Mouse (Mus musculus) heart, postnatal 25 days (tissue): ENCODE results near the gene Rbm20. TPM values are rescaled to one million over a fixed set of nuclear protein-coding genes. Genes with fewer than 3 reads are reported as not detected.
A peak's percentile ranks its signal among the peaks of the same experiment; 100 is the strongest.
"Not testable (repeated sequence)": the region's sequence is repeated elsewhere in the genome, so short reads cannot be mapped to it uniquely, and the experiment has no call there.

Source experiments
- DNase-seq: peaks from one replicate; pipeline ENCODE4 v3.0.0; 2022; ENCODE audit warnings: low spot score
- intact Hi-C: fragments of 180-260 bp; cut with DNase I; formaldehyde crosslinking; loops from one replicate; pipeline ENCODE4 v1.15.1; 2025
- total RNA-seq, 2 experiments: library from RNA; stranded (reverse); gene quantifications; 2 replicates each; pipeline ENCODE4 v1.2.3; 2021

The Rbm20 gene
- total RNA-seq, 2 experiments from 2014 or later, result 203 to 227 TPM

DNA sequence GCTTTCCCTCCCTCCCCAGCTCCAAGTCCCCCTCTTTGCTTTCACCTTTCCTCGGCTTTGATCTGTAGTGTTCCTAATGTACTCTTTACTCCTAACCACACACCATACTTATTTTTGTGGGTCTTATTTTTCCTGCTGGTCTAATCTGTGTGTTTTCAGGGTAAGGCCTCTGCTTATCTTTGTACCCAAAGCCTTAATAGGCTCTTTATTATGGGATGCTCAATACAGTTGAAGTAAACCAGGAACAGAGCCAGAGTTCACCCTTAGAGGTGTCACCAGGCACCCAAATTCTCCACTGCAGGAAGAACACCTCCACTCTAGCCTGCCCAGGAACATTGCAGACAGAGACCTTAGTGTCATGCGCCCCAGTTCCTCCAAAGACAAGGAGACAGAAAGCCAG is 214.5 kb downstream of the Rbm20 start:
- intact Hi-C loops, result no loop called here
- DNase-seq, result no peak

DNA sequence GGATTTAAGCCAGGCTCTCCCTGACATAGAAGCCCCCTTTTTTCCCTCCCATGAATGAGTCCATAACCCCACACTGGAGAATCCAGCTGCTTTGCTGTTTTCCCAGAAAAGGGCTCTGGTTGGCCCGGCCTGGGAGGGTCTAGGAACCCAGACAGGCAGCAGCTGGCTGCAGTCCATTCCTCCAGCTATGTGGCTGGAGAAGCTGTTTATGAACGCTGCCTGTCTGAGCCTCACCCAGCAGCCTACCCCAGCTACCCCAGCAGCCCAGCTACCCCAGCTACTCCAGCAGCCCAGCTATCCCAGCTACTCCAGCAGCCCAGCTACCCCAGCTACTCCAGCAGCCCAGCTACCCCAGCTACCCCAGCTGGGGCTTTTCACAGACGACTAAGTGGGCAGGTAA is 215.0 kb downstream of the Rbm20 start, which contains the start of gene Pdcd4:
TSS of gene Pdcd4 (plus strand) at position 171 of the 400 bp plus-strand sequence.
- DNase-seq, result no peak
- intact Hi-C loops, result no loop called here

- no peak for DNase-seq
- intact Hi-C loops, result no loop called here
Measured at GRCm38 (mm10) chr19:53892838-53893359, 215.8 kb downstream of the Rbm20 start.

GRCm38 (mm10) chr19:53893711-53894171 is 216.6 kb downstream of the Rbm20 start:
- intact Hi-C loops, result no loop called here
- DNase-seq, result peak; percentile 67

GRCm38 (mm10) chr19:53894538-53895121 is 217.5 kb downstream of the Rbm20 start:
- no peak for DNase-seq
- intact Hi-C loops, result no loop called here

- no peak for DNase-seq
- intact Hi-C loops, result no loop called here
Measured at GRCm38 (mm10) chr19:53898046-53898445, 220.9 kb downstream of the Rbm20 start.

DNA sequence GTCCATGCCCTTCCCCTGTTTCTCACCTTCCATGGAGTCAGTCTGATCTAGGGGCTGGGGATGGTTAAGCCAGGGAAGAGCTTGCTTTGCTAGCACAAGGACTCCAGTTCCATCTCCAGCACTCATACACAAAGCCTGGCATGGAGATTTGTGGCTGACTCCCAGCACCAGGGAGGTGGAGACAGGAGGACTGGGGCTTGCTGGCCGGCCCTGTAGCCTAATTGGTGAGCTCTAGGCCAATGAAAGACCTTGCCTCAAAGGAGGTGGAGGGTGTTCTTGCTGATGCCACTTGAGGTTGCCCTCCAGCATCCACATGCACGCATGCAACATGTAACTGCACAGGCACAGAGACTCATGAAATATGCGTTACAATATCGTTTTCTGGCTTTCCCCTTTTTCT is 221.4 kb downstream of the Rbm20 start:
- intact Hi-C loops, result no loop called here
- DNase-seq, result no peak

DNA sequence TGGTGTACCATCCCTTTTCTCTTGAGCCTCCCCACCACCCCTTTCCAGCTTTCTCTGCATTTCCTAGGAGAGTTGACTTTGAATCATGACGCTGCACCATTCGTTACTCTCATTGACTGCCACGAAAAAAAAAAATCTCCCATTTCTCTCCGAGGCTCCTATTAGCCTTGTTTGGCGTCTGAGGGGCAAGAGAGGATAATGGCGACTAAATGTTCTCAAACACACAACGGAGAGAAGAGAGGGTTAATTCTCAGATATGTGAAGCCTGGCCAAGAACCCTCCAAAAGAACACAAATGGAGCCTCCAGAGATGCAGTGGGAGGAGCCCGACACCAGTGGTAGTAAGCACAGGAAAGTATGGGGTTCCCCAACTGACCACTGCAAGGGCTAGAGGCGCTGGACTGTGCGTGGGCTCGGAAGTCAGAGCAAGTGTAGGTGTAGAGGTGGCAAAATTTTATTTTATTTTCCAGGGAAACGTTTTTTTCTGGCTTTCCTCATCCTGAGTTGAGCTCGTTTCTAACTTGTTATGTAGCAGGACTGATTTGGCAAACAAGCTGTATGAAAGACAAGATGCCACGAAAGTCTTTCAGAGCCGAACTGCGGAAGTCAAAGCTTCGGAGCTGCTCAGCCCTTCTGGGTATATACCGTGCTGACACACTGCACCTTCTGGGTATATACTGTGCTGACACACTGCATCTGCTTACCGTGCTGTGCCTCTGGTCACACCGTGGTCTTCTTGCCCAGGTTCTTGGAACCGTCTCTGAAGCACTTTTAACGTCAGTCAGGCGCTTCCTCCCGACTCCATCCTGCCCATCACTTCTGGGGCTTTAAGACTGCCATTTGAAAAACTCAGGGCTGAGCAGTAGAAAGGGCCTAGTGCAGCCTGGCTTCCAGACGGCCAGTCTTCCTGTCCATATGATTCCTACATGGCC is 222.1 kb downstream of the Rbm20 start:
- intact Hi-C loops, result no loop called here
- no peak for DNase-seq

DNA sequence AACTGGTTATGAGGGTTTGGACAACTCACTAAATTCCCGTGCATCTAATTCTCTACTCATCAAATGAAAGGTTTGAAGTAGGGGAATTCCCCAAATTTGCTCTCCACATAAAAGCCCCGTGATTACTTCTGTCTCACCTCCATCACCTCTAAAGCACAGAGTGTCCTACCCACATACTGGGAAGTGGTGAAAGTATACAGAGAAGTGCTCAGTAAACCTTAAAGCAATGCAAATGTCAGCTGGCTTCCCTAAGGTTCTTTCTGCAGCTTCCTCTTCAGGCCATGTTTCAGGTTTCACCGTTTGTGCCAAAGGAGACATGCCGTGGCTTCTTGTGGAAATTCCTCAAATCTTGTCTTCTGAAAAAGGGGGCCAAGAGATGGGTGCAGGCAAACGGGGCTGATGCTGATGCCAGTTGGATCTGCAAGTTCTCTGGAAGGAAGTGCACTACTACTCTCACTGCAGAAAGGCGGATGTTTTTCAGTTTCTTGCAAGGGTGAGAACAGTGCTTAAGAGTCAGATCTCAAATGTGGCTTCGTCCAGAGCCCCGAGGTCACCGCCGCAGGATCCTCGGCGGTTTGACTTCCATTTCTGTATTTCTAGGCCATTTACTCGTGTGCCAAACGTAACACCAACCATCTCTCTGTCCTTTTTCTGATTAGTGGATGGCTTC is 223.0 kb downstream of the Rbm20 start:
- DNase-seq, result no peak
- intact Hi-C loops, result no loop called here

GRCm38 (mm10) chr19:53901931-53902738 is 225.0 kb downstream of the Rbm20 start:
- intact Hi-C loops, result no loop called here

DNA sequence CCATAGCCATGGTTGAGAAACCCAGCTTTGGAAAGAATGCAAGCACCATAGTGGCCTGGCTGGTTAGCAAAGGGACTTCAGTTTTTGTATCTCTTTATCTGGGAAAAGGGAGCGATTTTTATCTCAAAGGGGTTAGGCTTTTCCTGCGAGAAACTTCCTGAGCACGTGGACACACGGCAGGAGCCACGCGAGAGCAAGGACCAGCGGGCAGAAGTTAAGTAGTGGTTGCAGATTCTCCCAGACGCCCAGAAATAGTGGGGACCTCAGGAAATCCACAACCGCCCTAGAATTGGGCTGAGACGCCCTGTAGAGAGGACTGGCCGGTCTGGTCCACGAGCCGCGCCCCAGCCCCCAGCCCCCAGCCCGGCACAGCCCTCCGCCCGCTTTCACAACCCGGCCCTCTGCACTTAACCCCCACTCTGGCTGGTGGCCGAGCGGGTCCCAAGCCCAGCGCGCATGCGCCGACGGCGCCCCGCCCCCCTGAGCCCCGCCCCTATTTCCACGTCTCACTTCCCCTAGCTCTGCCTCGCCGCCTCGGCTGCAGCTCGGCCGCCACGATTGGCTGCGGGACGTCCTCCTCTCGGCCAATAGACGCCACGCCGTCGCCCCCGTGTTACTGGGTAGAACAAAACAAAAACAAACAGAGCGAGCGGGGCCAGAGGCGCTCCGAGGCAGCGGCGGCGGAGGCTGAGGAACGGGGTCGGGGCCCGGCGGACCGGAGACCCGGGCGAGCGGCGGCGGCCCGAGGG is 225.8 kb downstream of the Rbm20 start:
- intact Hi-C loops, result no loop called here
- DNase-seq, result peak; percentile 94

More at GRCm38 (mm10) chr19:53901931-53902738, 225.0 kb downstream of the Rbm20 start:
- no peak for DNase-seq

DNA sequence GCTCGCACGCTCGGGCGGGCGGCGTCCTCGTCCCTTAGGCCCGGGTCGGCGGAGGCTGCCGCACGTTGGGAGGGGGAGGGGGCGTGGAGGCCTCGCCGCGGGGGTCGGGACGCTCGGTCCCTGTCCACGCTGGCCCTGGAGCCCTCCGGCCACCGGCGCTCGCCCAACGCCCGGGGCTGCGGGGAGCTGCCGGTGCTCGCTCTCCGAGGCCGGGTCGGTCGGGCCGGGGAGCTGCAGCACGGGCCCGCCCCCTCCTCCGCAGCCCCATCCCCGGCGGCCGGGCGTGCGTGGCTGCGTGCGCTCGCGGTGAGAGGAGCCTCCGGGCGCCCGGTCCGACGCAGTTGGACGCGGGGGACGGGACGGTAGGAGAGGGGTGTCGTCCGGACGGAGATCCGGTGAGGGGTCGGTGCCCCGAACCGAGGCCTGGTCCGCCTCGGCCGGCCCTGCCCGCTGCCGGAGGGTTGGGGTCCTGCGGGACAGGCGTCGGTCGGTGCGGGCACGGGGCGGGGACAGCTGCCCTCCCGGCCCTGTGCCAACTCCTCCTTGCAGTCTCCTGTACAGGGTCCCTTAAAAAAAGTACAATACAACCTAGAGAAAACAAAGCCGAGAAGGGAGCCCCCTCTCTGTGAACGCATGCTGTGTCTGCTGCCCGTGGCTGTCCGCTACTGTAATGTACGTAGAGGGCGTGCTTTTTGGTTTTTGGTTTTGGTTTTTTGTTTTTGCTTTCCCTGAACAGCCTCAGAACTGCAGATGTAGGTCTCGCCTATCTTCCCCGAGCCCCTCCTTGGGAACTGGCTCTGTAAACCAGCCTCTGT is 226.6 kb downstream of the Rbm20 start:
- intact Hi-C loops, result loop anchor here (2.0 kb wide), 1 partner anchor 135 kb away; no protein-coding TSS in a partner anchor
- peak; percentile 22 for DNase-seq

DNA sequence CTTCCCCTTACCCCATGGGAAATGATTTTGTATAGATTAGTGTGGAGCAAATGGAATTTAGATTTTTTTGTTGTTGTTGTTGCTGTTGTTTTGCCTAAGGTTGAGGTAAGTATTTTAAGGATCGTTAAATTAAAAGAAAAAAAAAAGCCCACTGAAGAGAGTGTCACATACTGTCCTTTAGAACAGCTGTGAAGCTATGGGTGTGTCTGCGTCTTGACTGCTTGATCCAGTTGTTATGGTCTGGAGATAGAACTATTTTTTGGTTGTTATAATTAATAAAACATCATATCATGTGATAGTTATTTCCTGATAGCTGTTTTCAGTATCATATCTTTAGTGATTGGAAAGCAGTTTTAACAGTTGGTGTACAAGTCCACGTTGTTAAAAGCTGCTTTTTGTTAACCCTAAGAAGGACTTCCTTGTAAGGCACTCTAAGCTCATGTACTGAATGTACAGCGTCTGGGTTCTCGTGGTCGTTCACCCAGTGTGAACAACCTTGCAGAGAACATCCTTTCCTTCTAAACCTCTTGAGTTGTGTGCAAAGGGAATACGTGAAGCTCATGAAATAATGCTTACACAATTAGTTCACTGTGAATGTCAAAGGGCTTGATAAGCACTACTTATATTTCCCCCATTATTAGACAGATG is 227.9 kb downstream of the Rbm20 start:
- intact Hi-C loops, result loop anchor here (2.0 kb wide), 1 partner anchor 136 kb away; no protein-coding TSS in a partner anchor
- no peak for DNase-seq

DNA sequence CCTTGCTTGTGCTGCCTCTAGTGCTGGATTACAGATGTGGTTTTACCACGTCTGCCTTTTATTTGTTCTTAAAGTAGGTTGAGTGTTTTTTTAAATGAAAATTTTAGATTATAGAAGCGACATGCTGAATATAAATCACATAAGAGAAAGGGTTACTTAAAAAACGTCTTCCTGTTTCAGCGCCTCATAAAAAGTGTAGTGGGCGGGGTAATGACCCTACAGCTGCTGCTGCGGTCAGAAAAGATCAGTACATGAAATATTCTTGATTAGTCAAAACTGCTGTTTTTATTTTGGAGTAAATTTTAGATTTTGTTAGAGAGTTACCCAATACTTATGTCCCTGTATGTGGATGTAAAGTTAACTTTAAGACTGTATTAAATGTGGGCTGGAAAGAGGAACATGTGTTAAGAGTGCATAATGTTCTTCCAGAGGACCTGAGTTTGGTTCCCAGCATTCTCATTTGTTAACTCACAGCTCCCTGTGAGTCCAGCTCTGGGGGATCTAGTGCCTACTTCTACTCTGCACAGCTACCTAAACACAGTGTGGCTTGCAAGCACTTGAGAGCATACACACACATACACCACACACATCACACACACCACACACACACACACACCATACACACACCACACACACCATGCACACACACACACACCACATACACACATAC is 229.1 kb downstream of the Rbm20 start:
- no peak for DNase-seq
- intact Hi-C loops, result no loop called here

DNA sequence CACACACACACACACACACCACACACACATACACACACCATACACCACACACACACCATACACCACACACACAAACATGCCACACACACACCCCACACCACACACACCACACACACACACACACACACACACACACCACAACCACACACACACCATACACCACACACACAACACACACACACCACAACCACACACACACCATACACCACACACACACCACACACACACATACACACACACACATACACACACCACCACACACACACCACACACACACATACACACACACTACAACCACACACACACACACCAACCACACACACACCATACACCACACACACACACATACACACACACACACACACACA is 229.6 kb downstream of the Rbm20 start:
- DNase-seq, intact Hi-C loops: not testable (repeated sequence)

- intact Hi-C loops, result no loop called here
- no peak for DNase-seq
Measured at GRCm38 (mm10) chr19:53914950-53915349, 237.8 kb downstream of the Rbm20 start.
